Mouse (Mus musculus) intestine, postnatal 0 days (tissue): ENCODE measurements around the gene Morn4. TPM values are rescaled to one million over a fixed set of nuclear protein-coding genes. Genes with fewer than 3 reads are reported as not detected.
A peak's percentile ranks its signal among the peaks of the same experiment; 100 is the strongest.

Experiments
- ATAC-seq: fragments of 200-750 bp; cut with Nextera tagmentation; 2 replicates; pipeline ENCODE4 v1.8.0; 2017; ENCODE audit warnings: mild to moderate bottlenecking, moderate TSS enrichment, moderate library complexity
- H3K27ac ChIP-seq: fragments of 300-500 bp; sonication (generic); 2 replicates; pipeline ENCODE4 v1.5.1; 2014; ENCODE audit warnings: mild to moderate bottlenecking, low read depth, low read length, moderate library complexity
- H3K27me3 ChIP-seq: fragments of 300-500 bp; sonication (generic); replicated peaks from 2 replicates; pipeline ENCODE4 v1.6.1; 2014; ENCODE audit warnings: low read length, mixed read lengths; ENCODE audit not compliant: control insufficient read depth, insufficient read depth
- H3K36me3 ChIP-seq: fragments of 300-500 bp; sonication (generic); 2 replicates; pipeline ENCODE4 v1.6.1; 2014; ENCODE audit warnings: mild to moderate bottlenecking, moderate library complexity; ENCODE audit not compliant: control insufficient read depth, insufficient read depth
- H3K4me1 ChIP-seq: fragments of 300-500 bp; sonication (generic); replicated peaks from 2 replicates; pipeline ENCODE4 v1.6.1; 2014; ENCODE audit warnings: antibody characterized with exemption, low read length, mixed read lengths; ENCODE audit not compliant: control insufficient read depth, insufficient read depth
- H3K4me2 ChIP-seq: fragments of 300-500 bp; sonication (generic); replicated peaks from 2 replicates; pipeline ENCODE4 v1.6.1; 2014; ENCODE audit warnings: low read depth, mild to moderate bottlenecking, moderate library complexity
- H3K4me3 ChIP-seq: fragments of 300-500 bp; sonication (generic); 2 replicates; pipeline ENCODE4 v1.5.1; 2014; ENCODE audit warnings: low read depth, low read length
- H3K9ac ChIP-seq: fragments of 300-500 bp; sonication (generic); 2 replicates; pipeline ENCODE4 v1.6.1; 2014; ENCODE audit warnings: mild to moderate bottlenecking, low read depth, low read length
- H3K9me3 ChIP-seq: fragments of 300-500 bp; sonication (generic); 2 replicates; pipeline ENCODE4 v1.6.1; 2016; ENCODE audit warnings: mixed run types; ENCODE audit not compliant: control insufficient read depth
- CTCF ChIP-seq: sonication (generic); IDR thresholded peaks from 2 replicates; pipeline ENCODE4 v1.5.1; 2016; ENCODE audit warnings: low read depth, mild to moderate bottlenecking, control low read depth, antibody characterized with exemption, moderate library complexity
- WGBS: fragments of 180-500 bp; shearing (Covaris S2); extraction: QIAGEN DNeasy Blood & Tissue Kit; methylation state at CpG from one replicate; pipeline ENCODE4 v1.1.7; 2014; 5-methylcytosine and 5-hydroxymethylcytosine counted together
- polyA plus RNA-seq: library from polyadenylated mRNA; unstranded; fragments of >200 nt; fragmentation: Nextera tagmentation; extraction: Ambion mirVana; gene quantifications from 2 replicates; pipeline ENCODE4 v1.2.1, GENCODE M21; 2015

Gene Morn4
- polyA plus RNA-seq, result 14.5 and 15.9 TPM in 2 replicates

GRCm38 (mm10) chr19:42086166-42086565, at the start of gene Morn4:
Morn4 (minus strand) TSS chr19:42086357.
- no peak for ATAC-seq
- 1% methylated on average over 21 of the region's 21 CpGs for WGBS

GRCm38 (mm10) chr19:42135070-42135469, 48.9 kb upstream of the Morn4 start:
- no peak overlapping the region for H3K27ac ChIP-seq
- H3K27me3 ChIP-seq, result no peaks in the 10 kb centered on the region
- no peaks in the 10 kb centered on the region for H3K9me3 ChIP-seq
- H3K4me1 ChIP-seq, result no peaks in the 10 kb centered on the region
- no peak for ATAC-seq
- H3K9ac ChIP-seq, result no peak overlapping the region
- no peak overlapping the region for H3K4me3 ChIP-seq
- no peak overlapping the region for H3K4me2 ChIP-seq
- no peaks in the 10 kb centered on the region for H3K36me3 ChIP-seq
- no peak for TF ChIP-seq CTCF

More at GRCm38 (mm10) chr19:42086166-42086565, at the start of gene Morn4:
- Histone ChIP-seq H3K27me3 (no peaks in the 10 kb centered on the region), H3K4me1 (peaks cover 1% of the 10 kb centered on the region; the same call in 1 of the 2 replicates), H3K9ac (peak within 1 kb of the TSS; percentile 0; the same call in 1 of the 2 replicates), H3K9me3 (no peaks in the 10 kb centered on the region), H3K4me2 (peak within 1 kb of the TSS; percentile 71), H3K27ac (no peak within 1 kb of the TSS), H3K4me3 (peak within 1 kb of the TSS; percentile 54), H3K36me3 (no peaks in the 10 kb centered on the region)
- no peak for TF ChIP-seq CTCF

GRCm38 (mm10) chr19:42131101-42131500, 44.9 kb upstream of the Morn4 start:
- Histone ChIP-seq H3K4me2 (no peak overlapping the region), H3K9ac (no peak overlapping the region), H3K4me3 (no peak overlapping the region), H3K27ac (no peak overlapping the region), H3K36me3 (no peaks in the 10 kb centered on the region), H3K27me3 (no peaks in the 10 kb centered on the region), H3K9me3 (no peaks in the 10 kb centered on the region), H3K4me1 (0 out of 2 replicates have a peak, but pooled peaks cover 3% of the 10 kb centered on the region)
- no peak for TF ChIP-seq CTCF
- 58% methylated on average over 5 of the region's 5 CpGs for WGBS
- no peak for ATAC-seq

- Histone ChIP-seq H3K27me3 (no peaks in the 10 kb centered on the region), H3K27ac (no peak overlapping the region), H3K4me3 (no peak overlapping the region), H3K36me3 (no peaks in the 10 kb centered on the region; the same call in 1 of the 2 replicates), H3K4me2 (no peak overlapping the region), H3K9ac (no peak overlapping the region), H3K4me1 (0 out of 2 replicates have a peak, but pooled peaks cover 3% of the 10 kb centered on the region), H3K9me3 (no peaks in the 10 kb centered on the region)
- WGBS, result 76% methylated on average over 3 of the region's 3 CpGs
- no peak for ATAC-seq
- no peak for TF ChIP-seq CTCF
Observed at GRCm38 (mm10) chr19:42130294-42130606, 44.1 kb upstream of the Morn4 start.

GRCm38 (mm10) chr19:42129509-42130293, 43.5 kb upstream of the Morn4 start:
- WGBS, result 48% methylated on average over 14 of the region's 14 CpGs
- H3K9ac ChIP-seq, result no peak overlapping the region
- ATAC-seq, result peak; percentile 13

GRCm38 (mm10) chr19:42128787-42129508, 42.8 kb upstream of the Morn4 start, which contains the start of gene Avpi1:
Avpi1 (minus strand) TSS chr19:42129059.
- peak within 1 kb of the TSS; percentile 58 for H3K4me3 ChIP-seq
- 0 out of 2 replicates have a peak, but pooled peaks cover 3% of the 10 kb centered on the region for H3K4me1 ChIP-seq
- TF ChIP-seq CTCF, result no peak
- no peaks in the 10 kb centered on the region for H3K9me3 ChIP-seq
- H3K27ac ChIP-seq, result peak within 1 kb of the TSS; percentile 74
- no peaks in the 10 kb centered on the region for H3K27me3 ChIP-seq
- peak within 1 kb of the TSS; percentile 90 for H3K4me2 ChIP-seq
- H3K36me3 ChIP-seq, result peaks cover 9% of the 10 kb centered on the region
- peak; percentile 96 for ATAC-seq
- under 1% methylated on average over 54 of the region's 54 CpGs for WGBS
- H3K9ac ChIP-seq, result peak within 1 kb of the TSS; percentile 79

More at GRCm38 (mm10) chr19:42129509-42130293, 43.5 kb upstream of the Morn4 start:
- peak overlapping the region; percentile 90 for H3K4me2 ChIP-seq
- peak overlapping the region; percentile 58 for H3K4me3 ChIP-seq
- no peaks in the 10 kb centered on the region for H3K9me3 ChIP-seq
- peak overlapping the region; percentile 74 for H3K27ac ChIP-seq
- no peak for TF ChIP-seq CTCF
- peaks cover 5% of the 10 kb centered on the region for H3K36me3 ChIP-seq
- no peaks in the 10 kb centered on the region for H3K27me3 ChIP-seq
- 0 out of 2 replicates have a peak, but pooled peaks cover 3% of the 10 kb centered on the region for H3K4me1 ChIP-seq
